Mouse (Mus musculus): ENCODE measurements around the gene Otulin. TPM values are rescaled to one million over a fixed set of nuclear protein-coding genes. Genes with fewer than 3 reads are reported as not detected.

Gene Otulin
- total and polyA plus RNA-seq, 2 experiments from 2014 or later: 15.9 to 25.4 TPM

DNA sequence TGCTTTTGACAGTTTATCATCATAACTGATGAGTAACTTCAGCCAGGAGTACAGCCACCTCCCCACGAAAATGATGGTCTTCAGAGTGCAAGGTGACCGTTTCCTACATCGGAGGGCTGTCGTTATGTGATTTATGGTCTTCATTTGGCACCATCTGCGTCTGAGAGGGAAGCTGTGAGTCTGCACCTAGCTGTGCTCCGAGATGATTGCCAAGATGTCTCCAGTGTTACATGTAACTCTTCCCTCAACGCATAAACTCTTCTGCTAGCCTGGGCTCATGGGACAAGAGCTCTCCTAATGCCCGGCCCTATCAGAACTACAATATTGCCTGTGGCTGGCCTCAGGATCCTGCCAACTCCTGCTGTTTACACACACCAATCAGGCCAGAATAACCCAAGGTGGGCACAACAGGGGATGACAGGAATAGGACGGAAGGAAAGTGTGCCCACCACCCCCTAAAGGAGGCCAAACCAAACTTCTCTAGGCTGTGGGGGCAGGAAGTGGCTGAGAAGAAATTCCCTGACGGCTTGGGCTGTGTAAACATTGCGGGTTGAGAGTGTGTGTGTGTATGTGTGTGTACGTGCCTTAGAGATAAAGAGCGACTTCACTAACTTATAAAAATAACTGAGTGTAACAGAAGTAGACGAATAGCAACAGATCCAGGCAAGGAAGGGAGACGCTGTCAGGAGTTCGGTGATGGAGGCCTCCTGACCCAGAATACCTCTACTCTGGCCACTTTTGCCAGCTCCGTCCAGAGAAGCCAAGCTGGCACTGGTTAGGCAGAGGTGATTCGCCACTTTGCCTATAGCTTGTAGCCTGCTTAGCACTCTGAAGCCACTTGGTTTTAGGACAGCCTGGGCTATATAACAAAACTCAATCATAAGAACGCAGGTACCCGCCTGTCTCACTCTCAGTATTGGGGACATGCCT is 126.4 kb downstream of the Otulin start:
- no peak for TF ChIP-seq CTCF (IDR thresholded peaks at IDR 0.05; ENCODE audit: low read depth)
- 67% methylated on average over 20 of the region's 20 CpGs for WGBS
- Histone ChIP-seq H3K36me3 (ENCODE audit: insufficient read depth, low read length) (no peaks in the 10 kb centered on the region), H3K4me1 (ENCODE audit: insufficient read depth, low read length) (no peaks in the 10 kb centered on the region), H3K4me3 (ENCODE audit: low read length) (no peak overlapping the region), H3K27me3 (ENCODE audit: insufficient read depth, low read length) (no peaks in the 10 kb centered on the region), H3K9ac (replicated peaks; ENCODE audit: low read length) (no peak overlapping the region), H3K27ac (no peak overlapping the region), H3K4me2 (ENCODE audit: low read depth, low read length) (no peak overlapping the region), H3K9me3 (ENCODE audit: low read length) (no peaks in the 10 kb centered on the region)
- ATAC-seq: no peak
- DNase-seq (ENCODE audit: low spot score): peak; percentile 42

DNA sequence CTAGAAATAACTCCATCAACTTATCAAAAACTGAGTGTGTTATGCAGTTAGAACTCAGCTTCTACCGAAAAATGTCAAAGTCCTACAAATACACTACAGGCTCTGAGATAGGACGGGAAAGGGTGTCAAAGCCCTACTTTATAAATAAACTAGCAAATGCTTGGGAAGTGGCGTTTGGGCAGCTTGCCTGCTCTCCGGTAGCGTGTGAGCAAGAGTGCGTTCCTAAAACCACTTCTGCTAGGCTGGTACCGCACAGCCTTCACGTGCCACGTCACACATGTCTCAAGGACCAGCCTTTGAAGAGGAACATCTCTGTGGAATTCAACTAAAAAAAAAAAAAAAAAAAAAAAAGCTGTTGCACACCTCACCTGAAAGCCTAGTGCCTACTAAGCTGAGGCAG is 127.3 kb downstream of the Otulin start:
- 69% methylated on average over 9 of the region's 9 CpGs for WGBS
- TF ChIP-seq CTCF (IDR thresholded peaks at IDR 0.05; ENCODE audit: low read depth): no peak
- H3K27ac ChIP-seq: no peak overlapping the region

DNA sequence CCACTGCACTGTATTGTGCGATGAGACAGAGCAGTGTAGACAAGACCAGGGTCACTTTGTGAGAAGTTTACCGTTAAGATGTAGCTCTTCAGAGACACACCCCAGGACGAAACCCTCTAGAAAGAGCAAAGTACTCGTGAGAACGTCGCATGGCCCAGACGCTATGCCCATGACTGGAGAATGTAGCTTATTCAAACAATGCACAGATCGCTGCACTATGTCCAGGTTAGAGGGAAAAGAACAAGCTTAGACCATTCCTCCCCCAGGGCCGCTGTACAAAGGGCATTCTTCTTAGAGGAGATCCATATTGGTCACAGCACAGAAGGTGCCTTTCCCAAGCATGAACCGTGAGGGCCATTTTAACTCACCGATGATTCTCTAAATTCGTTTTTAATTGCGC is 128.2 kb downstream of the Otulin start:
- ATAC-seq: no peak
- Histone ChIP-seq H3K27ac (no peak overlapping the region), H3K4me1 (ENCODE audit: insufficient read depth, low read length) (no peaks in the 10 kb centered on the region), H3K9me3 (ENCODE audit: low read length) (no peaks in the 10 kb centered on the region), H3K4me3 (ENCODE audit: low read length) (no peak overlapping the region), H3K36me3 (ENCODE audit: insufficient read depth, low read length) (no peaks in the 10 kb centered on the region), H3K27me3 (ENCODE audit: insufficient read depth, low read length) (no peaks in the 10 kb centered on the region), H3K9ac (replicated peaks; ENCODE audit: low read length) (no peak overlapping the region), H3K4me2 (ENCODE audit: low read depth, low read length) (no peak overlapping the region)
- no peak for DNase-seq (ENCODE audit: low spot score)
- WGBS: 74% methylated on average over 13 of the region's 13 CpGs
- TF ChIP-seq CTCF (IDR thresholded peaks at IDR 0.05; ENCODE audit: low read depth): no peak

More for the DNA sequence above, 127.3 kb downstream of the Otulin start:
- Histone ChIP-seq H3K4me3 (ENCODE audit: low read length) (no peak overlapping the region), H3K4me2 (ENCODE audit: low read depth, low read length) (no peak overlapping the region), H3K4me1 (ENCODE audit: insufficient read depth, low read length) (no peaks in the 10 kb centered on the region), H3K9me3 (ENCODE audit: low read length) (no peaks in the 10 kb centered on the region), H3K27me3 (ENCODE audit: insufficient read depth, low read length) (no peaks in the 10 kb centered on the region), H3K9ac (replicated peaks; ENCODE audit: low read length) (no peak overlapping the region), H3K36me3 (ENCODE audit: insufficient read depth, low read length) (no peaks in the 10 kb centered on the region)
- DNase-seq (ENCODE audit: low spot score) (no peak), ATAC-seq (no peak)

DNA sequence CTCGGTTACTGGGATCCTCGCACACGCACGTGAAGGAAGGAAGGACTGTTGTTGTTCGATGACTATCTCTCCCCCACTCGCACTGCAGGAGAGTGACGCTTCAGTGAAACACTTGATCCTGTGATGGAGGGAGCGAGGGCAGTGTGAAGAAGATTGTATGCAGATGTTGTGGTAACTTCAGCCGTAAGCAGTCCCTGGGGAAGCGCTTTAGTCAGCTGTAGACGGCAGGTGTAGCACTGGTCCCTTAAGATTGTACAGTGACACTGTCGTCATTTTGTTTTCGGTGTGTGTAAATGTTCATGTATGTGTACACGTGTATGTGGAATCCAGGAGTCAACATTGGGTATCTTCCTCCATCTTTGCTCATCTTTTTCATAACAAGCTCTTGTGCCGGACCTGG is 130.1 kb downstream of the Otulin start:
- Histone ChIP-seq H3K27ac (no peak overlapping the region), H3K4me1 (ENCODE audit: insufficient read depth, low read length) (peaks cover 14% of the 10 kb centered on the region), H3K27me3 (ENCODE audit: insufficient read depth, low read length) (no peaks in the 10 kb centered on the region), H3K4me3 (ENCODE audit: low read length) (no peak overlapping the region), H3K36me3 (ENCODE audit: insufficient read depth, low read length) (no peaks in the 10 kb centered on the region), H3K4me2 (ENCODE audit: low read depth, low read length) (no peak overlapping the region), H3K9ac (replicated peaks; ENCODE audit: low read length) (no peak overlapping the region), H3K9me3 (ENCODE audit: low read length) (no peaks in the 10 kb centered on the region)
- 82% methylated on average over 15 of the region's 15 CpGs for WGBS
- no peak for DNase-seq (ENCODE audit: low spot score)
- no peak for ATAC-seq
- TF ChIP-seq CTCF (IDR thresholded peaks at IDR 0.05; ENCODE audit: low read depth): no peak

DNA sequence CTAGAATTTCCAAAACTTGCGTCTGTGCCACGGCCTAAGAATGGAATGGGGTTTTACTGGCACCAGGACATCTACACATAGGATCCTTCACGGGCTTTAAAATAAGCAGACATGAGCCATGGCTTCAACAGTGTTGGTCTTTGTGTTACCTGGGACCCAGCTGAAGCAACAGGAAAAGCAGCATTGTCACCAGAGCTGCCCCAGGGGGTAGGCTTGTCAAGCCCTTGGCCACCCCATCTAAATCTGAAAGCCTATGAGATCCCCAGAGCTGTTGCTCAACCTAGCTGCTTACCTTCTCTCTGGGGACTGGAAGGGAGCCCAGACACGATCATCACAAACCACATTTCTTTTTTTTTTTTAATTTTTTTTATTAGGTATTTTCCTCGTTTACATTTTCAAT is 132.4 kb downstream of the Otulin start:
- no peak for TF ChIP-seq CTCF (IDR thresholded peaks at IDR 0.05; ENCODE audit: low read depth)
- ATAC-seq (no peak), DNase-seq (ENCODE audit: low spot score) (no peak)
- Histone ChIP-seq H3K4me1 (ENCODE audit: insufficient read depth, low read length) (peaks cover 28% of the 10 kb centered on the region), H3K4me3 (ENCODE audit: low read length) (no peak overlapping the region), H3K36me3 (ENCODE audit: insufficient read depth, low read length) (no peaks in the 10 kb centered on the region), H3K4me2 (ENCODE audit: low read depth, low read length) (no peak overlapping the region), H3K27me3 (ENCODE audit: insufficient read depth, low read length) (no peaks in the 10 kb centered on the region), H3K9me3 (ENCODE audit: low read length) (no peaks in the 10 kb centered on the region), H3K27ac (no peak overlapping the region), H3K9ac (replicated peaks; ENCODE audit: low read length) (no peak overlapping the region)
- WGBS: 81% methylated on average over 5 of the region's 5 CpGs

DNA sequence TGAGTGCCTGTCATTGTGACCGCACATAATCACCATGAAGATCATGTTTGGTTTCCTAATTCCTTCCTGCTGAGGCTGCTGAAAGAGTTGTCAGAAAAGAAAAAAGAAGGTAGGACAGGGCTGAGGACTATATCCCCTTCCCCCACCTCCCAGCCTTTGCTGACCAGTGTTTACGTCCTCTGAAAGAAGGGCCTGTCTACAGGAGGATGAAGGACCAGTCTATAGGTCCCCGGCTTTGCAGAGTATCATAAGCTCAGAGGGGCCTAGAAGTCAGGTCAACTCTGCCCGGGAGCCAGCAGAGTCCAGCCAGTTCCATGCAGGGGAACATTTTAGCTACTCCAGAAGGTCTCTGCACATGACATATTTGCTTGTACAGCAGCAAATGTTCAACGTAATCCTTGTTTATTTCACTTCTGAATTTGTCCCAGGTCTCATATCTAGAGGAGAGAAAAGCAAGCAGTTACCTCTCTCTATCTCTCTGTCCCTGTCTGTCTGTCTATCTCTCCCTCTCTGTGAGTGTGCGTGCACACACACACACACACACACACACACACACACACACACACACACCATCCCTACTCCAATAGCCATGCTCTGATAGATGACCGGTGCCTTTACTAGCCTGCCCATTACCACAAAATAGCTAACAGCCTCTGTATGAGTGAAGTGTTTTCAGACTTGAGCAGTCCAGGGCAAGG is 133.0 kb downstream of the Otulin start:
- DNase-seq (ENCODE audit: low spot score) (no peak), ATAC-seq (no peak)
- Histone ChIP-seq H3K27me3 (ENCODE audit: insufficient read depth, low read length) (no peaks in the 10 kb centered on the region), H3K9ac (replicated peaks; ENCODE audit: low read length) (no peak overlapping the region), H3K36me3 (ENCODE audit: insufficient read depth, low read length) (no peaks in the 10 kb centered on the region), H3K4me1 (ENCODE audit: insufficient read depth, low read length) (peaks cover 28% of the 10 kb centered on the region), H3K27ac (no peak overlapping the region), H3K4me2 (ENCODE audit: low read depth, low read length) (no peak overlapping the region), H3K4me3 (ENCODE audit: low read length) (no peak overlapping the region), H3K9me3 (ENCODE audit: low read length) (no peaks in the 10 kb centered on the region)
- no peak for TF ChIP-seq CTCF (IDR thresholded peaks at IDR 0.05; ENCODE audit: low read depth)
- 46% methylated on average over 7 of the region's 7 CpGs for WGBS
